29 mouse cellular contexts compared by ENCODE assay signal in genomic region chr19:4070756-4071155, GRCm38 (mm10). TPM values are rescaled to one million over a fixed set of nuclear protein-coding genes. Genes with fewer than 3 reads are reported as not detected.
A peak's percentile ranks its signal among the peaks of the same experiment; 100 is the strongest.
DNase-seq lines count a peak whose midpoint lies in the region; ATAC-seq and TF ChIP-seq lines count a peak whose summit lies in the region.
"Had no signal": no experiment of that assay in that cellular context is flagged by ENCODE, and none has a peak within 500 bp of the region (broad histone marks: within the 10 kb centered on the region; RNA-seq: fewer than 3 reads in every experiment).

No protein-coding gene starts in this region.

- 11% methylated on average over 8 of the region's 8 CpGs for whole genome bisulfite sequencing in bone marrow, adult 2 months
- 39% methylated on average over 8 of the region's 8 CpGs for WGBS in liver, embryonic 13.5 days (ENCODE audit: insufficient replicate concordance)

- 0 out of 2 replicates have a peak overlapping the region, but pooled peaks have one; percentile 17 for H3K4me3 ChIP-seq in E14TG2a.4 (replicated peaks; ENCODE audit: low read length)
- no peak overlapping the region for H3K4me3 ChIP-seq in bone marrow, adult 2 months (replicated peaks; ENCODE audit: control insufficient read depth, low read depth, low read length)
- H3K4me3 ChIP-seq in liver, embryonic 13.5 days (replicated peaks), result no peak overlapping the region
- H3K4me3 ChIP-seq: forebrain, embryonic 10.5 days; gastrocnemius, adult 2 months; hindbrain, embryonic 10.5 days; intestine, embryonic 15.5 days; limb, embryonic 12.5 days had no signal

- H3K9ac ChIP-seq in liver, embryonic 13.5 days, result no peak overlapping the region
- H3K9ac ChIP-seq: intestine, embryonic 15.5 days; limb, embryonic 12.5 days; lung, embryonic 14.5 days had no signal

- H3K4me1 ChIP-seq in E14TG2a.4 (replicated peaks; ENCODE audit: low read depth, low read length), result peaks cover 21% of the 10 kb centered on the region
- H3K4me1 ChIP-seq in bone marrow, adult 2 months (ENCODE audit: control insufficient read depth, insufficient read depth, low read length), result peaks cover 2% of the 10 kb centered on the region; the same call in 1 of the 2 replicates
- H3K4me1 ChIP-seq in liver, embryonic 13.5 days (replicated peaks), result peaks cover 34% of the 10 kb centered on the region
- H3K4me1 ChIP-seq: intestine, embryonic 15.5 days had no signal

- H3K9me3 ChIP-seq in E14TG2a.4 (ENCODE audit: low read length), result peaks cover 10% of the 10 kb centered on the region
- no peaks in the 10 kb centered on the region for H3K9me3 ChIP-seq in liver, embryonic 13.5 days (replicated peaks)
- H3K9me3 ChIP-seq: forebrain, embryonic 10.5 days; hindbrain, embryonic 10.5 days; intestine, embryonic 15.5 days; limb, embryonic 12.5 days had no signal

- H3K27me3 ChIP-seq in E14TG2a.4 (ENCODE audit: insufficient read depth, low read length), result no peaks in the 10 kb centered on the region
- H3K27me3 ChIP-seq in liver, embryonic 13.5 days, result no peaks in the 10 kb centered on the region; the same call in 1 of the 2 replicates
- H3K27me3 ChIP-seq: intestine, embryonic 15.5 days; limb, embryonic 12.5 days had no signal

- DNase-seq in liver, embryonic 13.5 days, result no peak
- DNase-seq in urinary bladder, adult 2 months (ENCODE audit: low spot score), result no peak
- no peak for DNase-seq in frontal cortex, postnatal 36 days (ENCODE audit: low spot score in 2 of 2)
- no peak for DNase-seq in testis, postnatal 14 days (ENCODE audit: low spot score)
- DNase-seq: adrenal gland, postnatal 10 days; B cell, adult 2 months; cerebellum, adult 9-10 months; gastrocnemius, adult 2 months; kidney, adult 8-10 months; kidney, postnatal 10 days; layer of hippocampus, postnatal 36 days; lung, embryonic 14.5 days; thymus, adult 2 months had no signal

- TF ChIP-seq CTCF in E14TG2a.4 (conservative IDR thresholded peaks at IDR 0.05; ENCODE audit: low read length), result no peak
- no peak for TF ChIP-seq CTCF in bone marrow, adult 2 months (IDR thresholded peaks at IDR 0.05; ENCODE audit: control insufficient read depth, insufficient read depth, low read length)

- H3K36me3 ChIP-seq in E14TG2a.4 (ENCODE audit: insufficient read depth, low read length), result no peaks in the 10 kb centered on the region
- no peaks in the 10 kb centered on the region for H3K36me3 ChIP-seq in liver, embryonic 13.5 days
- H3K36me3 ChIP-seq: forebrain, embryonic 10.5 days; hindbrain, embryonic 10.5 days; intestine, embryonic 15.5 days; limb, embryonic 12.5 days had no signal

- no peak for TF ChIP-seq POLR2A in bone marrow, adult 2 months (IDR thresholded peaks at IDR 0.05; ENCODE audit: borderline replicate concordance, control insufficient read depth, low read depth, low read length)

- ATAC-seq in liver, embryonic 13.5 days (ENCODE audit: low read depth), result peak; percentile 22; the same call in 1 of the 2 replicates
- peak; percentile 88 for ATAC-seq in megakaryocyte progenitor cell, adult 5-6 weeks (replicated peaks; ENCODE audit: poor library complexity)
- ATAC-seq: activated CD4-positive, CD25-positive, alpha-beta regulatory T cell, adult 4 months; hindbrain, embryonic 16.5 days; intestine, embryonic 15.5 days had no signal

- H3K4me2 ChIP-seq in liver, embryonic 13.5 days, result no peak overlapping the region
- H3K4me2 ChIP-seq: intestine, embryonic 15.5 days; limb, embryonic 12.5 days; lung, embryonic 14.5 days had no signal

- H3K27ac ChIP-seq in bone marrow, adult 2 months (ENCODE audit: control insufficient read depth, insufficient read depth, low read depth, low read length, poor library complexity), result peak overlapping the region; percentile 66; the same call in 1 of the 2 replicates
- peak overlapping the region; percentile 48 for H3K27ac ChIP-seq in liver, embryonic 13.5 days
- H3K27ac ChIP-seq: forebrain, embryonic 10.5 days; gastrocnemius, adult 2 months; hindbrain, embryonic 10.5 days; intestine, embryonic 15.5 days; limb, embryonic 12.5 days had no signal

RNA-seq across cellular contexts. Expression of gene Cabp2, which starts 10.6 kb away (rescaled TPM):
- polyA plus RNA-seq in bone marrow, adult 2 months (2011; ENCODE audit: insufficient read depth, insufficient read length, low replicate concordance, missing spikeins), result not detected in 2 replicates
- polyA plus RNA-seq in liver, embryonic 13.5 days (2015; fragmentation: Nextera tagmentation; extraction: Ambion mirVana), result 0.43 and 0.67 TPM in 2 replicates
- total RNA-seq in megakaryocyte progenitor cell, adult 5-6 weeks (2015), result not detected in 2 replicates
- not detected in 2 replicates for total RNA-seq in megakaryocyte progenitor cell, adult 5-6 weeks (2017)
- polyA plus RNA-seq in urinary bladder, adult 2 months (2012; rRNA removed), result not detected in 2 replicates
- total RNA-seq: CH12.LX; gastrocnemius, adult 2 months; gastrocnemius, postnatal 4 days; layer of hippocampus, postnatal 36 days; left cerebral cortex, postnatal 10 days had no signal
- polyA plus RNA-seq: activated CD4-positive, CD25-positive, alpha-beta regulatory T cell, adult 4 months; brain, embryonic 14.5 days; embryonic facial prominence, embryonic 11.5 days; forebrain, embryonic 10.5 days; heart, embryonic 16.5 days; hindbrain, embryonic 10.5 days; hindbrain, embryonic 16.5 days; limb, embryonic 12.5 days; lung, embryonic 14.5 days; small intestine, adult 2 months had no signal

RNA-seq across cellular contexts. Expression of gene Gstp3, which starts 11.4 kb away (rescaled TPM):
- polyA plus RNA-seq in bone marrow, adult 2 months (2011; ENCODE audit: insufficient read depth, insufficient read length, low replicate concordance, missing spikeins), result 13.5 and 18.0 TPM in 2 replicates
- 28.0 and 28.3 TPM in 2 replicates for polyA plus RNA-seq in liver, embryonic 13.5 days (2015; fragmentation: Nextera tagmentation; extraction: Ambion mirVana)
- 1.4 and 7.5 TPM in 2 replicates for total RNA-seq in megakaryocyte progenitor cell, adult 5-6 weeks (2015)
- total RNA-seq in megakaryocyte progenitor cell, adult 5-6 weeks (2017), result 2.2 TPM in 2 replicates
- polyA plus RNA-seq in urinary bladder, adult 2 months (2012; rRNA removed), result 5.5 and 7.1 TPM in 2 replicates
- total RNA-seq: gastrocnemius, adult 2 months; layer of hippocampus, postnatal 36 days; left cerebral cortex, postnatal 10 days had no signal
- polyA plus RNA-seq: brain, embryonic 14.5 days; embryonic facial prominence, embryonic 11.5 days; forebrain, embryonic 10.5 days; hindbrain, embryonic 10.5 days; hindbrain, embryonic 16.5 days; limb, embryonic 12.5 days; lung, embryonic 14.5 days had no signal

RNA-seq across cellular contexts. Expression of gene Gstp2, which starts 24.9 kb away (rescaled TPM):
- polyA plus RNA-seq in bone marrow, adult 2 months (2011; ENCODE audit: insufficient read depth, insufficient read length, low replicate concordance, missing spikeins), result 21.6 TPM in 1 of 2 replicates, not detected in the other
- polyA plus RNA-seq in liver, embryonic 13.5 days (2015; fragmentation: Nextera tagmentation; extraction: Ambion mirVana), result 7.7 and 11.2 TPM in 2 replicates
- not detected in 2 replicates for total RNA-seq in megakaryocyte progenitor cell, adult 5-6 weeks (2015)
- total RNA-seq in megakaryocyte progenitor cell, adult 5-6 weeks (2017), result not detected in 2 replicates
- 69.1 and 69.5 TPM in 2 replicates for polyA plus RNA-seq in urinary bladder, adult 2 months (2012; rRNA removed)

RNA-seq across cellular contexts. Expression of gene Cdk2ap2, which starts 26.2 kb away (rescaled TPM):
- 93.3 and 143 TPM in 2 replicates for polyA plus RNA-seq in bone marrow, adult 2 months (2011; ENCODE audit: insufficient read depth, insufficient read length, low replicate concordance, missing spikeins)
- polyA plus RNA-seq in liver, embryonic 13.5 days (2015; fragmentation: Nextera tagmentation; extraction: Ambion mirVana), result 94.3 and 94.7 TPM in 2 replicates
- 112 and 126 TPM in 2 replicates for total RNA-seq in megakaryocyte progenitor cell, adult 5-6 weeks (2015)
- 24.2 and 44.8 TPM in 2 replicates for total RNA-seq in megakaryocyte progenitor cell, adult 5-6 weeks (2017)
- polyA plus RNA-seq in urinary bladder, adult 2 months (2012; rRNA removed), result 74.4 and 89.6 TPM in 2 replicates

RNA-seq across cellular contexts. Expression of gene Pitpnm1, which starts 29.0 kb away (rescaled TPM):
- polyA plus RNA-seq in bone marrow, adult 2 months (2011; ENCODE audit: insufficient read depth, insufficient read length, low replicate concordance, missing spikeins), result 72.3 and 159 TPM in 2 replicates
- 2.8 and 3.1 TPM in 2 replicates for polyA plus RNA-seq in liver, embryonic 13.5 days (2015; fragmentation: Nextera tagmentation; extraction: Ambion mirVana)
- 7.8 and 11.2 TPM in 2 replicates for total RNA-seq in megakaryocyte progenitor cell, adult 5-6 weeks (2015)
- total RNA-seq in megakaryocyte progenitor cell, adult 5-6 weeks (2017), result 6.8 and 17.2 TPM in 2 replicates
- 44.1 and 45.2 TPM in 2 replicates for polyA plus RNA-seq in urinary bladder, adult 2 months (2012; rRNA removed)
